Mouse (Mus musculus) stomach, postnatal 0 days (tissue): ENCODE measurements around the gene Stard13. TPM values are rescaled to one million over a fixed set of nuclear protein-coding genes. Genes with fewer than 3 reads are reported as not detected.

ENCODE experiments used
- ATAC-seq: fragments of 200-750 bp; cut with Nextera tagmentation; 2 replicates; pipeline ENCODE4 v1.8.0; 2017; ENCODE audit not compliant: low FRiP score, low TSS enrichment
- DNase-seq: peaks from one replicate; pipeline ENCODE4 v3.0.0-alpha.2; 2016; ENCODE audit warnings: low spot score
- H3K27ac ChIP-seq: fragments of 300-500 bp; sonication (generic); replicated peaks from 2 replicates; pipeline ENCODE4 v1.5.1; 2014; ENCODE audit warnings: mild to moderate bottlenecking, control low read depth
- H3K27me3 ChIP-seq: fragments of 300-500 bp; sonication (generic); 2 replicates; pipeline ENCODE4 v1.6.1; 2014; ENCODE audit warnings: low read length; ENCODE audit not compliant: control insufficient read depth, insufficient read depth
- H3K36me3 ChIP-seq: fragments of 300-500 bp; sonication (generic); 2 replicates; pipeline ENCODE4 v1.6.1; 2014; ENCODE audit warnings: low read length, mixed read lengths; ENCODE audit not compliant: control insufficient read depth, insufficient read depth
- H3K4me1 ChIP-seq: fragments of 300-500 bp; sonication (generic); replicated peaks from 2 replicates; pipeline ENCODE4 v1.6.1; 2014; ENCODE audit warnings: antibody characterized with exemption; ENCODE audit not compliant: control insufficient read depth, insufficient read depth
- H3K4me2 ChIP-seq: fragments of 300-500 bp; sonication (generic); replicated peaks from 2 replicates; pipeline ENCODE4 v1.6.1; 2014; ENCODE audit warnings: low read depth, mild to moderate bottlenecking, control low read depth, moderate library complexity
- H3K4me3 ChIP-seq: fragments of 300-500 bp; sonication (generic); 2 replicates; pipeline ENCODE4 v1.5.1; 2014; ENCODE audit warnings: low read depth, low read length, control low read depth
- H3K9ac ChIP-seq: fragments of 300-500 bp; sonication (generic); 2 replicates; pipeline ENCODE4 v1.6.1; 2014; ENCODE audit warnings: mild to moderate bottlenecking, low read length, control low read depth, mixed read lengths
- H3K9me3 ChIP-seq: fragments of 300-500 bp; sonication (generic); 2 replicates; pipeline ENCODE4 v1.6.1; 2016; ENCODE audit warnings: low read length; ENCODE audit not compliant: control insufficient read depth
- CTCF ChIP-seq: IDR thresholded peaks from 2 replicates; pipeline ENCODE4 v1.5.1; 2016; ENCODE audit warnings: antibody characterized with exemption, low read depth, mild to moderate bottlenecking, moderate library complexity
- EP300 ChIP-seq: optimal IDR thresholded peaks from 2 replicates; pipeline ENCODE3; 2016; ENCODE audit warnings: antibody characterized with exemption
- WGBS: fragments of 180-500 bp; shearing (Covaris S2); extraction: QIAGEN DNeasy Blood & Tissue Kit; methylation state at CpG from one replicate; pipeline ENCODE4 v1.1.7; 2014; 5-methylcytosine and 5-hydroxymethylcytosine counted together
- polyA plus RNA-seq: library from polyadenylated mRNA; unstranded; fragments of >200 nt; fragmentation: Nextera tagmentation; extraction: Ambion mirVana; gene quantifications from 2 replicates; pipeline ENCODE4 v1.2.1, GENCODE M21; 2015

Gene Stard13
- polyA plus RNA-seq, 1 experiment from 2014 or later, result 6.1 TPM

DNA sequence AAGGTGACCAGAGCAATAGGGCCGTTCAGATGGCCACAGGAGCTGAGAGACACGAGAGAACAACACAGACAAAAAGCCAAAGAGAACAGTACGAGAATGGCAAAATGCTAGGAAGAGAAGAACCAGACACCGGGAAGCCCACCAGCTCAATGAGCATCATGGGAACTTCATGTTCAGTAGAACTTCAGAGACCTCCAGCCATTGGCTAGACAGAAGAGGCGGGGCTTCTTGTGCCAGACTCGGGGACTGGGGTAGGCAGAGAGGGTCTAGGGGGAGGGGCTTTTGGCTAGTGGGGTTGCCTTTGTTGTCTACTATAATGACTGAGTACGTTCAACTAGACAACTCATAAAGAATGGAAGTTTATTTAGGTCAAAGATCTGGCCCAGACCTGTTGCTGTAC lies 239.5 kb downstream of the Stard13 start:
- ATAC-seq (no peak), DNase-seq (no peak)
- TF ChIP-seq EP300 (no peak), CTCF (no peak)
- Histone ChIP-seq H3K9ac (no peak overlapping the region), H3K4me2 (no peak overlapping the region), H3K4me1 (no peaks in the 10 kb centered on the region), H3K27me3 (no peaks in the 10 kb centered on the region), H3K27ac (no peak overlapping the region), H3K9me3 (no peaks in the 10 kb centered on the region), H3K4me3 (no peak overlapping the region), H3K36me3 (no peaks in the 10 kb centered on the region)
- 85% methylated on average over 7 of the region's 7 CpGs for WGBS

Other genes with a start within 250 kb of the Stard13 start
- gene Gm42906, start 194.3 kb upstream of the Stard13 start, polyA plus RNA-seq, result 0.52 TPM in 1 of 2 replicates, not detected in the other